Mouse (Mus musculus) retina, postnatal 7 days (tissue): ENCODE results near the gene Bmpr1a.

Experiments used
- DNase-seq: peaks from one replicate; pipeline ENCODE4 v3.0.0-alpha.2; 2012; ENCODE audit warnings: low read depth, low spot score

The Bmpr1a gene

DNA sequence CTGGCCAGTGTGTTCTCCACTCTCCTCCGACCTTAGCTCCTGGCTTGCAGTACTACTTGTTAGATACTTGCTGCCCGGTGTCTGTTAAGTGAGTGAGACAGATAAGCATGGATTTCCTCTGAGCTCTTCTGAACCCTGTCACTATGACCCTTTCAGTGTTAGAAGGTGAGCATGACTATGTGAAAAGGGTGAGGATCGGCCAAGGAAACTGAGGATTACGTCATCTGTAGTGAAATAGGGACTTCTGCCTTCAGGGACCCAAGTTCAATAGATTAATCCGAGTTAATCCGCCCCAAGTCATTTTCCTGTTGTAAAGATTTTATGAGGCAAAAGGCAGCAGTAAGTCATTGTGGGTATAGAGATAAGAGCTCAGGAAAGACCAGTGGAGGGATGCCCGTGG is 2.2 kb upstream of the Bmpr1a start:
- no peak for DNase-seq

DNA sequence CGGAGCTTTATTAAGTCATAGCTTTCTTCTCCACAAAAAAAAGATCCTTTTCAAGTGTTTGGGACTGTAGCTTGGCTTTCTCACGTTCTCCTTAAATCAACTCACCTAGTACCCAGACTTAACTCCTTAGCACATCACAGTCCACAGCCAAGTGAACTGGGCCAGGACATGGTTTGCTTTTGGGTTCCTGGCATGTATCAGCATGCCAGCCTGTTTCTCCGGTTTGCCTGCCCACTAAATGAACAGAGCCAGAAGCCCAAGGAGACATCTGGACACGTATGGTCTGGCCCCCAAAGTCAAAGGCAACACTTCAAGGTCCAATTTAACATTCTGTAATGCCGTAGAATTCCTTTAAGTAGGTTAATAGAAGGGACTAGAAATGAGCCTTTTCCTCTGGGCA is 1.2 kb upstream of the Bmpr1a start:
- DNase-seq = no peak

DNA sequence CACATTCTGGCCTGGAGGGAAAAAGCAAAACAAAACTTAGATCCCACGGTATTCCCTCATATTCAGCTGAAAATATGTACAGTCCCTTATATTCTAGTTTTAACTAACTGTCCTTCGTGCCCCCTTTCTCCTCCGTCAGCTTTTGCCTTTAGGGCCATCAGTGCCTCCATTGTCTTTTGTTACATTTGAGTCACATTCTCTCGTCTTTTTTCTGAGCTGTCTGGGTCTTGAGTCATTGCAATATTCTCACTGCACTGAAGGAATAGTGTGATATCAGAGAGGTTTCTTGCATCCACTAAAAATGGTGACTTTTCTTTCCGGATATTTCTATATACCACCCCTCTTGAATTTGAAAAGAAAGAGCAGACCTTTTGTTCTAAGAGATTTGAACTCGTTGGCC is 618 bp upstream of the Bmpr1a start:
- DNase-seq = no peak

DNA sequence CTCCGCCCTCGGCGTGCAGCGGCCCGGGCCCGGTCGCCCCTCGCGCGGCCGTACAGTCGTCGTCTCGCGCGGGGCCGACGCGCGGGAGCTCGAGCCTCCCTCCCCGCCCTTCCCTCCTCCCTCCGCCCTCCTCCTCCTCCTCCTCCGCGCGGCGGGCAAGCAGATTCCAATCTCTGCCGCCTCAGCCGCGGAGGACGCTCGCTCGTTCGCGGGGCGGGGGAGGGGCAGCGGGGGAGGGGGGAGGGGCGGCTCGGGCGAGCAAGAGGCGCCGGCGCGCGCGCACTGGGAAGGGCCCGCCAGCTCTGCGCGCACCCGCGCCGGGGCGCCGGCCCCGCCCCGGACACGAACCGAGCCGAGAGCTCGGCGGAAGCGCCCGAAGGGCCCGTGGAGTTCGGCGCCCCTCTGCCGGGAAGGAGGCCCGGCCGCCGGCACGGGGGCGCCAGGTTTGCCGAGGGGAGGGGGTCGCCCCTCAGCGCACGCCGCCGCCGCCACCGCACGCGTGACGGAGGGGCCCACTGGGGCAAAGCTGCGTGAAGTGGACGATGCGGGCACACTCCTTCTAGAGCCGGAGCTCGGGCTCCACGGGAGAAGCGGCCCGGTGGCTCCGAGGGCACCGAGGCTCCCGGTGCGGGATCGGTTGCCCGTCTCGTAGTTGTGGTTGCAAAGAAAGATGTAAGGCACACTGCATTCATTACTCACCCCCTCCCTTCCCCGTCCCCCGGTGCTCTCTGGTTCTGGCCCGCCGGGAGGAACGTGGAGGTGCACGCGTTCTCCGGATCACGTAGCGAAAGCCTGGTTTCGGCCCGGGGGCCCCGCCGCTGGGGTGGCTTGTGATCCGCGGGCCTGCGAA is 441 bp downstream of the Bmpr1a start:
- peak; percentile 81 for DNase-seq

DNA sequence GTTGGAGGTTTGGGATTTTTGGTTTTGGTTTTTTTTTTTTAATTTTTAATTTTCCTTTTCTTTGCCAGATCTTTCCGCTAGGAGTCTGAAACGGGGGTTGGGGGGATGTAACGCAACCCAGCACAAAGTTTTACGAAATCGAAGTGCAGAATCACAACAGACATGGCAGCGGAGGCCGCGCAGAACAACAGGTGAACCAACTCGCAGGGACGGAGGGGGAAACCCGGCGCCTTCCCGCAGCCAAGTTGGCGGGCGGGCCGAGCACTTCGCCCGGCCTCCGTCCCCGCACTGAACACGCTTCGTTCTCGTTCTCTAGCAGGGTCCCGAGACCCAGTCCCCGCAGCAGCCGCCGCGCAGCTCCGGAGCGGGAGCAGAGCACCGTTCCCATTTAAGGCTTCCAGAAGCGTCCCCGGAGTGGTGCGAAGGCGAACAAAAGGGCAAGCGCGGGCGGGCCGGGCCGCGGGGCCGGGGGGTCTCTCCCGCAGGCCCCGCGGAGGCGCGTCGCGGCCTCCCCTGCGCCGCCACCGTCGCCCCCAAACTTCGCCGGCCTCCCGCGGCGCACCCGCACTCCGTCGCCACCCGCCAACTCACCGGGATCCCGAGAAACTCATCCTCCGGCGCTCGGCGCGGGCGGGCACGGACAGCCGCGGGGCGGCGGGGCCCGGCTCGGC is 1.2 kb downstream of the Bmpr1a start:
- peak; percentile 16 for DNase-seq

DNA sequence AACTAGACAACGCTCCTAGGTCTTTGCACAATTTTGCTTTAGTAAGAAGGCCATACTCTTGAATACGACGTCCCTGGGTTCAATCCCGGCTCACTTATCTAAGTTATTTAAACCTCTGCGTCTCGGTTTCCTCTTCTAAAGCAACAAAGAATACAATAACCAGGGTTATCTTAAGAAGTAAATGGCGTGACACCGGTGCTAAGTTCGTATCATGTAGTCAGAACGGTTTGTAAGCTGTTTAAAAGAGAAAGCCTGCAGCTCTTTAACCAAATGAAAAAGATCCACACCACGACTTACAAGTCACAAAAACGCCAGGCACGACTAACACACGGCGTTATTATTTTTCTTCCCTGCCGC is 1.7 kb downstream of the Bmpr1a start:
- DNase-seq = no peak

DNA sequence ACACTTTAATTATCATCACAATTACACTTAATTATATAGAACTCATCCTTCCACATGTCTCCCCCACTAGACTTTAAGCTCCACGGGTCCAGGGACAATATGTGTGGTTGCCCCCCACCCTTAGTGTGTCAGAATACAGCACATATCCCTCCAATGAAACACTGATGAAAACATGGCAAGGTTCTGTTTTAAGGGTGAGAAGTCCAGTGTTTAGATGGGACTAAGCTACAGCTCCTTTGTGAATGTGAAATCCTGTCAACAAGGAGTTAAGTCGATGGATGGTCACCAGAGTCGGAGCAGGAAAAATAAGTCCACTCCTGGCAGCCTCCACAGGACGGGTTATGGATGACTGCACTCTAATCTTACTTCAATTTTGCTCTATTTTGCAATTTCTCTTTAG is 2.8 kb downstream of the Bmpr1a start:
- no peak for DNase-seq

DNA sequence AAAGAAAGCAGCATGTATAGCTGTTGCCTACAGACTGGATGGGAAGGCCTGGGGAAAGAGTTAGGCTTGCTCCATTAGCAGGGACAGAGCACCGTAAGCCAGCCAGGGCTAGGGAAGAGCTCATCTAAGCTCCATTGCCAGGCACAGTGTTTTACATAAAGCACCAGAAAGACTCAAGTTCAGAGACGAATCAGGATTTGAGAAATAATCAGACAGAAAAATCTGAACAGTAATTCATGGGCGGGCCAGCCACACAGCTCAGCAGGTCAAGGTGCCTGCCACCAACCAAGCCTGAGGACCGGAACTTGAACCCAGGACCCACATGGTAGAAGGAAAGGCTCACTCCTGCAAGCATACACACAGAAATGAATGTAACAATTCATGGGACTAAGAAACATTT is 3.5 kb downstream of the Bmpr1a start:
- no peak for DNase-seq

DNA sequence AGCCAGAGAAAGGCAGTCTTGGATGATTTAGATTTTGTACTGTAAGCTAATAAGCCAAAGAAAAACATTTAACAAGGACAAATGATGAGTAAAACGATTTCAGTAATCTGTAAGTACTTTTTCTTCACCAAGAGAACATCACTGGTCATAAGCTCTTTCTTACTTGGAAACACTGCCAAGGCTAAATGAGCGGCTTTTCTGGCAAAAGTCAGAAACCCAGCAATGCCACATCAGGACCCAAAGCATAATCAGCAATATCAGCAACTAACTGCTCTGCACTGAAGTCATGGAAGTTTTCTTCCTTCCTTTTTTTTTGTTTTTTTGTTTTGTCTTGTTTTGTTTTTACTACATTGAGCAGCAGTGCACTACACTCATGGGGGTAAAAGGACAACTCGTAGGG is 5.8 kb downstream of the Bmpr1a start:
- no peak for DNase-seq

DNA sequence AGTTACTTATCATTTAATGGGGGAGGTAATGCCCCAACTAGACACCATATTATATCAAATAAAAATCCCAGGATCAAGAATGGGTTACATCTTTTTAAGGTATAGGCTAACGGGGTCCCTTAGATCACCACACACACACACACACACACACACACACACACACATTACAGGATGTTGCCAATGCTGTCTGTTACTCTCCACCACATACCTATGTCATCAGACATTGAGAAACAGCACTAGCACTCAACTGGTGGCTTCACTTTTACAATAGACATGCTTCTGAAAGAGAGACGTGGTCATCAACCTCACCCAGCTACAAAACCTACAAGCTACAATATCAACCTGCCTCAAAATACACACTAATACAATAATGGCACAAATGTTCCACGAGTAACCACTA is 9.5 kb downstream of the Bmpr1a start:
- no peak for DNase-seq

DNA sequence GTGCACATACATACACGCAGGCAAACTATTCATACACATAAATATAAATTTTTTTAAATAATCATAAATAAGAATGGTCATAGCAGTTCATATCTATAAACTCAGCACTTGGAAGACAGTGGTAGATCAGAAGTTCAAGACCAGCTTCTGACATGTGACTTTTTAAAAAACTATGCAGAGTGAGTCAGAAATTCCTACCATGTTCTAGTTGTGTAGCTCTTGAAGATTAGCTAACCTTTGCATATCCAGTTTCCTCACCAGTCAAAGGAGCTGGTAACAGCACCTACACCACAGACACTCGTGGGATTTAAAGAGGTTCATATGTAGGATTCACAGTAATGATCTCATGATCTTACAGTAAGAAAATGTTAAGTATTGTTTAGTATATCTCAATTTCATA is 10.5 kb downstream of the Bmpr1a start:
- DNase-seq = no peak

DNA sequence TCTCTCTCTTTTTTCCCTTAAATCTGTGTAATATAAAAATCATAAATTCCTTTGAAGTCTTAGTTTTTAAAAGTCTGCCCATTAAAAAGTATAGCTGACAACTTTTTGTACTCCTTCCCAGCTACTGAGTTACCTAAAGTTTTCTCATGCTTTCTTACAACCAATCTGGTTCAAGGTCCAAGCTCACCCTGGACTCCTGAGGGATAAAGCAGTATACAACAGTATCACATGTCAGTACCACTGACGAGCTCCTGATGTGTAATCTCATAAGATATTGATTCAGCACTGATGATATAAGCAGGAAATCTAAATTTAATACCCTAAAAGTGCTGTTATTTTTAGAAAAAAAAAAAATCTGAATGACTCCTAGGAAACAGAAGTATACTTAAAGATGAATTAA is 12.2 kb downstream of the Bmpr1a start:
- DNase-seq = no peak

DNA sequence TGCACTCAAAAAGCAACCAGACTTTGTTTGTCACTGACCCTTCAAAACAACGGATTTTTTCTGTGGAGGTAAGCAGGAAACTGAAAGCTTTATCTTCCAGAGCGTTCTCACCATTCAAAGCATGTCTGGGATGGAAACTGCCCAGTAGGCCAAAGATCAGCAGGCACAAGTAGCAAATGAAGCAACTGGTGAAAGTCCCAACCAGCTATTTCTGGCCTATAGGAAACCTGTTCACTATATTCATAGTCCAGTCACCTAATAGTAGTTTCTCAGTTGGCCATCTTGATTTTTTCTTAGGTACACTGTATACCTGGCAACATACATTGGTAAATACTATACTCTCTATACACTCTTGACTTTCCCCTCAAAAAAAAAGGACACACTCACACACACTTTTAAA is 13.2 kb downstream of the Bmpr1a start:
- no peak for DNase-seq

DNA sequence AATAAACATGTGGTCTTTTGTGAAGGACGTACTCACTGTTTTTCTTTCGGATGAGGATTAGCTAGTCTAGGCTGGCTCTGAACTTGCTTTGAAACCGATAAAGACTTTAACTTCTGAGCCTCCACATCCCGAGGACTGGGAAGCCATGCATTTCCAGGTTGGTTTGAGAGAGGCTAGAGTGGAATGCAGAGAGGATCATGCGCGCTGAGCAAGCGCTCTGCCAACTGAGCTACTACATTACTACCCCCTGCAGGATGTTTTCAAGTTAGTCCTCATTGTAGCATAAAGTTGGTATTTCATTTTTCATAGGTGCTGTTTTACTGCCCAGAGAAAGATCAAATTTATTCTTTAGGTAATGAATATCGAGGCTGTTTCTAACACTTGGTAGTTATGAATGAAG is 17.0 kb downstream of the Bmpr1a start:
- no peak for DNase-seq

DNA sequence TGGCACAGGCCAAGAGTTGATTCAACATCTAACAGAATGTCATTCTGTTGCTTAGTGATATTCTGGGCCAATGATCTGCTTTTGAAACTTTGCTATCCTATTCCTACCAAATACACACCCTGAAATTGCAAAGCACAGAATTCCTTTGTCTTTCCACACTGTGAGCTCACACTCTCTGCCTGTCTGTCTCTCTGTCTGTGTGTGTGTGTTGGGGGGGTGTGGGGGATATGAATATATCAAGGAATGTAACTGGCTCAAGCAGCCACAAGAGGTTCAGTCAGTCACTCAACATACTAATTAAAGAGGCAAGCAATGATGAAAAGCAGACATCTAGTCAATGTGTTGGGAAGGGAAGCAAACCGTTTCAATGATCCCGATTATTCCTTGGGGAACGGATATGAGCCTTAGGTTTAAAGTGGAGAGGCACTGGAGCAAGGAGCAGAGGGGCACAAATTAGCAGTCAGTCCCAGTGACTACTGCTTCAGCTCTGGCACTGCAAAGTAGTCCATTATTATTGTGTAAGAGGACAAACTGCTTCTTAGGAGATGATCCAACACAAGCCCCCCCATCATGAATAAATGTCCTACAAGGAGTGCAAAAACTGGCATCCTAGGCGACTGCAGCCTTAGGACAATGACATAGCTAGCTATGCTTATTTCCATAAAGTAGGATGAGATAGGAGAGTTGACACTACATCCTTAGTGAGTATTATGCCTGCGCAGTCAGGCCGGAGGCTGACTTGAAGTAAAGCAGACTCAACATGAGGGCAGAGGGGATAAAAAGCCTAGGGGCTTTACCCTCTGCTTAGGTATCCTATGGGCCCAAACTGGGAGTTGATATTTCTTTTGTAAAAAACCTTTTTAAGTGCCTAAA is 19.4 kb downstream of the Bmpr1a start:
- no peak for DNase-seq

DNA sequence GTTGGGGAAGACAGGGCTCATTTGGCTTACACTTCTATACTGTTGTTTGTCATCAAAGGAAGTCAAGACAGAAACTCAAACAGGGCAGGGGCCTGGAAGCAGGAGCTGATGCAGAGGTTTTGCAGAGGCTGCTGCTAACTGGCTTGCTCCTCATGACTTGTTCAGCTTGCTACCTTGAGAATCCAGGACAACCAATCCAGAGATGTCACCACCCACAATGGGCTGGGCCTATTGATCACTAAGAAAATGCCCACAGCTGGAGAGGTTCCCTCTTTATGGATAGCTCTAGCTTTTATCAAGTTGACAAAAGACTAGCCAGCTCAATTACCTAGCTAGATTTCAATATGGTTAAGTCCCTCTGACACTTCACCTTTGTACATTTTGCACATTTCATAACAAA is 31.6 kb downstream of the Bmpr1a start:
- no peak for DNase-seq

DNA sequence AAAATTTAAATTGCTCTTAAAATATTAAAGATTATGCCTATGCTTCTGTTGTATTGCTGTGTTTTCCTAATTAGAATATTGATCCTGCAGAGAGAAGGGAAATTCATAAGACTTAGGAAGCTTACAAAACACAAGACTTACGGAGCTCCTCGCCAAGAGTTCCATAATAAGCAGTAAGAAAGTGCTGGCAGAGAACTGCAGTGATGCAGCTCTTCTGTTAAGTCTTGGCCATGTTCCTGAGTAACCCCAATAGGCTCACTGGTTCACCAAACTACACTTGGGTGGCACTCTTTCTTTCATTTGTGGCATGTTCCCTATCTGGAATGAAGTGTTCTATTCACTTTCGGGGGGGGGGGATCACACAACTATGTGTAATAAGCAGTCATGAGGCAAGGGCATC is 36.9 kb downstream of the Bmpr1a start:
- DNase-seq = no peak

DNA sequence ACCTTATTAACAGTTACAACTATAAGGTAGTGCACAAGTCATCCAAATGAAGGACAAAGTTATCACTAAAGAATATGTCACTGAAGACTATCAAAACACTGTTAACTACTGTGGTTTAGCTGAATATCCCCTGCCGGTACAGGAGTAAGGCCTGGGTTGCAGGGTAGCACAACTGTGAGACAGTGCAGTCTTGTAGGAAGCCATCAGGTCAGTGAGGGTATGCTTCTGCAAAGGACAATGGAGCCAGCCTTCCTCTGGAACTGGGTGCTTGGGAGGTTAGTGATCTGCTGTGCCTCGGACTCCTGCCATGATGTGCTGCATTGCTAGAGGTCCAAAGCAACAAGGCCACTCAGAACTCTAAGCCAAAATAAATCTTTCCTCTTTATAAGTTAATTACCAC is 43.8 kb downstream of the Bmpr1a start:
- DNase-seq = no peak

DNA sequence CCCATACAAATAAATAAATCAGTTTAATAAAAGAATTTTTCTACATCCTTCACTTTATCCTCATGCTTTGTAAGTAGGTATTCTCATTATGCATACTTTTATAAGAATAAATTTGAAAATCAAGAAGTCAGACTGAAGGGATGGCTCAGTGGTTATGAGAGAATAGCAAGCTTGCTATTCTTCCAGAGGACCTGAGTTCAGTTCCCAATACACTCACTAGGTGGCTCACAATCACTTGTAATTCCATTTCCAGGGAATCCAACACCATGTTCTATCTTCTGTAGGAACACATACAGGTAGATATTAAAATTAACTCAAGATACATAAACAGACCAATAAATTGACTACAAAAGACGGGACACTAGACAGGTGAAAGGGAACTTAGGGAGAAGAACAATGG is 44.3 kb downstream of the Bmpr1a start:
- peak; percentile 38 for DNase-seq

DNA sequence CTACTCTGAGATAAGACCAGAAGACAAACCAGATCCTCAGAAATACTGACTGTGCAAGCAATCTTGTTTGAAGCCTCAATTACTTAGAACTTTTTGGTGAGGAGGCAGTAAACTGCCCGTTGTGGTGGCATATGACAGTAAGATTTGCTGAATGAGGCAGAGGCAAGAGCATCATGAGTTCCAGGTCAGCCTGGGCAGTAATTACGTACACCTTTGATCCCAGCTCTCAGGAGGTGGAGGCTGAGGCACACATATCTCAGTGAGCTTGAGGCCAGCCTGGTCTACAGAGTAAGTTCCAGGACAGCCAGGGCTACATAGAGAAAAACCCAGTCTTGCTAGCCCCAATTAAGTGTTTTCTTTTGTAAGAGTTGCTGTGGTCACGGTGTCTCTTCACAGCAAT is 48.9 kb downstream of the Bmpr1a start:
- no peak for DNase-seq

DNA sequence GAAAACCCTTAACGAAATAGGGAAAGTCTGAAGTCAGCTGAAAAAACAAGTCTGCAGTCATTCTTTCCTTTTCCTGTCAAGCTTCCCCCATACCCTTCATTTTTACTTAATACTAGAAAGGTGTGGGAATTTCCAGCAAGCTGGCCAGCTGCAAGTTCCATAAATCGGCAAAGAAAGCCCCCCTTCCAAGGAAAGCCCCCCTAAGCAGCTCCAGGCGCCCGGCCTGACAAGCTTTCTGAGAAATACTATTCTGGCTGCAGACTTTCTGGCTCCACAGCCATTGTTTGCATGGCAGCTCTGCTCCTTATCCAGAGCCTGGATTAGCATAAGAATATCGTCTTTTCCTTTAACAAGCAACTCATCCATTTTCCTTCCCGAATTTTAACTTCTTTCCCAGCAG is 49.5 kb downstream of the Bmpr1a start:
- DNase-seq = no peak

DNA sequence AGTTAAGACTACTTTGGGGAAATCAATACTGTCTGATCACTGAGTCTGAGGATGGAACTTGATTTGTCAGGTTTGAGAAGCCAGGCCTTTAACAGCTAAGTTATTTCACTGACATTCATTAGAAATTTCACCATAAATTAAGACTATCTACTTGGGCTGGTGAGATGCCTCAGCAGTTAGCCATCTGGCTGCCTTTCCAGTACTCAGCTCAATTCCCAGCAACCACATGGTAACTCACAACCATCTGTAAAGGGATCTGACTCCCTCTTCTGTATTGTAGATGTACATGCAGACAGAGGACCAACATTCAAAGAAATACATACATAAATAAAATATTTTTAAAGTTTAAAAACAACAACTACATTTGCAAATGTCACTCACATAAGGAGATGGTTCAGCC is 51.3 kb downstream of the Bmpr1a start:
- no peak for DNase-seq

DNA sequence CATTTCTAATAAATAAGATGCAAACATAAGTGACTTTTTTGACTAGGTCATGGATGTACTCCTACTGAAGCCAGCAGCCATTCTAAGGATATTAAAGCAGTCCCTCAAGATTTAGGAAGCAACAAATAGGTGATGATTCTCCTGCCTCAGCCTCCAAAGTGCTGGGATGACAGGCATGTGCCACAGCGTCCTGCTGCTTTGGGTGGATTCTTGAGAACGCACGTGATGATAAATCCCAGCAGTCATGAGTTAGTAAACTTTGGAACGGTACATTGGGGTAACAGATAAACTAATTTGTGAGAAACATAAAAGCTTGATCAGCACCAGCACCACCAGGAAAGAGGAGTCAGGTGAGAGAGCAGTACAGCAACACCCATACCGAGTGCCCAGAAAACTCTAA is 52.7 kb downstream of the Bmpr1a start:
- no peak for DNase-seq
